Mouse (Mus musculus) fat pad, adult 2 months (tissue): ENCODE data around the gene Lcn8.
"Not testable (repeated sequence)": the region's sequence is repeated elsewhere in the genome, so short reads cannot be mapped to it uniquely, and the experiment has no call there.

Source experiments
- DNase-seq: peaks from one replicate; pipeline ENCODE4 v3.0.0-alpha.2; 2011; ENCODE audit warnings: low read depth, low spot score; ENCODE audit errors: extremely low read depth

Gene Lcn8

DNA sequence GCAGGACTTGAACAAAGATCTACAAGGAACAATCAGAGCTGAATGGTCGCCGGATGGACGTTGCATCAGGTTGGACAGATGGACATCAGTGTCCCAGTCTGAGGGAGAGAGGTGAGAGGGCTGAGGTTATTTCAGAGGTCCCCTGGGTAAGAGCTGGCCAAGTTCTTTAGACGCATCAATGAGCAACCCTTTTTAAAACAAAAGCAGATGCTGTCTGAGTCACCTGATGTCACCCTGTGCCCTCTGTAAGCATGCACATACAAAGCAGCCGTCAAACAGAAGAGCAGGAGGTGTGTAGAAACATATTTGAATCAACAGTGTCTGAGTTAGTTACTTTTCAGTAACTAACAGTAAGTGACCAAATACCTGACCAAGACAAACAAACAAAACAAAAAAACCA is 11.2 kb downstream of the Lcn8 start:
- no peak for DNase-seq

DNA sequence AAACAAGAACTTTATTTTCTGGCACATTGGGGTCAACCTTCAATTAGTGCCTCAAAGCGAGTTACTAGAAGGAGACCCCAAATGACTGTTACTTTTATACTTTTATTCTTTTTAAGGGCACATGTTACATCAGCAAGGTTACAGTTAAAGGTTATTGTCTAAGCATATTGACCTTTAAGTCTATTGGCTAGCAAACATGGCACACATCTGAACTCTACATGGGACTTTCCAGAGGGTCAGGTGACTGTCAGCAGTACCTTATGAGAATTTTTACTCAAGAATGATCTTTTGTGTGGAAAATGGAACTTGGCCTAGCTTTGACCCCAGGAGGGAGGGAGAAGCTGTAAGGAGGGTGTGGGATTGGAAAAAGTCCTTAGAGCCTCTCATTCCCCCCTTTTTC is 13.6 kb downstream of the Lcn8 start:
- no peak for DNase-seq

DNA sequence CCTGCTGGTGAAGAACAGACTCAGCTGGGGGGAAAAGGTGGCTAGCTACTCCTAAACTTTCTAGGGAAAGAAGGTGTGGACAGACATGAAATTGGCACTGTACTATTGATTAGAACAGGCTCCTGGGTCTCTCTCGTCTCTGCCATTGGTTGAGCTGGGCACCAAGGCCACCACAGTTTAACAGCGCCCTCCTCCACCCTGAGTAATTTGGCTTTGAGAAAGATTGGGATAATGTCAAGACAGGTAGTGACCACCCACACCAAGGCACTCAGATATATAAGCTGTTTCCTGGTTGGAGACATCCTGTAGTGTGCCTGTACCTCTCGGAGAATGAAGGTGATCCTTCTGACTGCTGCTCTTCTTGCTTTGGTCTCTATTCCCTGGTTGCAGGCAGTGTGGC is 23.6 kb downstream of the Lcn8 start, which contains the start of gene Lcn6:
TSS of gene Lcn6 (plus strand) at position 301 of the 400 bp plus-strand sequence.
- DNase-seq: no peak

DNA sequence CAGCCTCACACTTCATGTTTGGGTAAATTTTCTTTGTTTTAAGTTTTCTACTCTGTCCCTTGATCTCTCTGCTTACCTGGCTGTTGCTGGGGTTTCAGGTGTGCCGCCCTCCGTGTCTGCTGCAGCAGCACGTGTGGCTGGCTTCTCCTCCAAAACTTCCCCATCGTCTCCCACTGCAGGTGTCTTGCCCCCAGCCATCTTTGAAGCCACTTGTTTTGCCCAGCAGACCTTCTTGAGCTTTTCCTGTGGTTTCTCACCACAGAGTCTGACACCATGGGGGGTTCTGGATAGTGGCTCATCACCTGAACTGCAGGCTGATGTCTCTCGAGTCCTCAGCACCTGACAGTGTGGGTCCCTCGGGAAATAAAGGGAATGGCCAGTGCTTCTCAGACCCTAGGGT is 26.6 kb downstream of the Lcn8 start:
- no peak for DNase-seq

DNA sequence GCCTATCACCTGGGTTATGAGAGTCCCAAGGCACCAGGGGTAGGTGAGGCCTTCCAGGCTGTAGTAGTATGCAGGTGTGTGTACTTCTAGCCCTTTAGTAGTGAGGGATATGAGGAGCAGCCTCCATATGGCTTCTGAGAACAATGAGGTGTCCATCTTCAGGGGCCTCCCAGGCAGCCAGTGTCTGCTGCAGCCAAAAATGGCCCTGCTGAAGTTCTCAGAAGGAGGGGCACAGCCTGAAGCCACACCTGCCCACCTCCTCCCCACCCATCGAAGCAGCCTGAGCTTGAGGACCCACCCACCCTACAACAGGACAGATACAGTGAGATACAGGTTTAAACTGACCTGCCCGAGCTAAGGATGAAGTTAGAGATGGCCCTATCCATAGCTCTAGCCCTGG is 29.5 kb downstream of the Lcn8 start, which contains the start of gene Lcn10:
TSS of gene Lcn10 (plus strand) at position 301 of the 400 bp plus-strand sequence.
- no peak for DNase-seq

DNA sequence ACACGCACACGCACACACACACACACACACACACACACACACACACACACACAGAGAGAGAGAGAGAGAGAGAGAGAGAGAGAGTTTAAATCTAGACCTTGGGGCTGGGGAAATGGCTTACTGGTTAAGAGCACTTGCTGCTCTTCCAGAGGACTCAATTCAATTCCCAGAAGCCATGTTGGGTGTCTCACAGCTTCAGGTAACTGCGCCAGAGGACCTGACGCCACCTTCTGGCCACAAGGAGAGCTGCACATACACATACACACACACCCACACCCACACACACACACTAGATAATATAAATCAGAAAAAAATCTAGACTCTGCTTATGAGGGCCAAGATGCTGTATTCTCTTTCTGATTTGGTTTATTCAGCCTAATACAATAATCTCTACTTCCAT is 34.0 kb downstream of the Lcn8 start:
- no peak for DNase-seq

DNA sequence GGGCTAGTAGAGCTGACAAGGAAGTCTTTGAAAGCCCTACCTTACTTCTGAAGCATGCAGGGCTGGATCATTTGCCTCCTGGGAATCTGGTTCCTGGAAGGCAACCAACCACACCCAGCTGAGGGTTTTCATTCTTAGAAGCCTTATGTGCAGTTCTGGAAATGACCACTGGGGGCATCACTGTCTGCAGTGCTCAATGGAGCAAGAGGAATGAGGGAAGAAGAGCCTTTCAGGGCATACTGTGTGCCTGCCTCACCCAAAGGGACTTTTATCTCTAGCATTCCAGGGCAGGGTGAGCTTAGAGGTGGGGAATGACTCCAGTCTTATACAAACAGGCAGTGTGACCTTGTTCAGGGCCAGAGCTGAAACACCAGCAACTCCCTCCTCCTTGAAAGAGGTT is 41.7 kb downstream of the Lcn8 start:
- DNase-seq: no peak

DNA sequence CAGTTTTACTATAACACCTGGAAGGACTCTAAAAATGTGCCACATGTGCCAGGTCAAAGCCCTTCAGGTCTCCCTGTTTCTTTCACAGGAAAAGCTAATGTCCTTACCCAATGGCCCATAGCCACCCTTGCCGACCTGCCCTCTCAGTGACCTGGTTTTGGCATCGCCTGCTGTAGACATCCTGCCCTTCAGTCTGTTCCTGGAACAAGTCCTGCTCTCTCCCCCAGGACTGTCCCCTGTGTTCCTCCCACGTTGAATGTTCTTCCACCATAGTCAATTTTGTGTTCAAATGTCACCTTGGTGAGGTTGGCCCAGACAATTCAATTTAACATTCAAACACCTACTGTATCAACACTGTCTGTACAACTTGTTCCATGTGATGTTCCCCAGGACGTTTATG is 44.0 kb downstream of the Lcn8 start:
- DNase-seq: no peak

DNA sequence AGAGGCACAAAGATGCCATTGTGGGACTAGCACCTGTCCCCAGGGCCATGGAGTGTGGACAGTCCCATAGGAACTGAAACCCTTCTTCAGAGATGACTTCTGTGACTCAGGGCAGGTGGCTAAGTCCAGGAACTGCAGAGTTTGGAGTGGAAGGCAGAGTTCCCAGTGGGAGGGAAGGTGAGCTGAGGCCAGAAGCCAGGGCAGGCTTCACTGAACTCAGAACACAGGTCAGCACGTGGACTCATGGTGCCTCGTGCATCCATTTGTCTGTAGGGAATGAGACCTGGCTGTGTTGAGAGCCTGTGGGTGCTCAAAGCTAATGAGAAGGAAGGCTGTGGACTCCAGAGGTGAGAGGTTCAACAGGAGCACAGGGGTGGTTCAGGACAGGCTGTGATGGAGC is 45.8 kb downstream of the Lcn8 start:
- no peak for DNase-seq

DNA sequence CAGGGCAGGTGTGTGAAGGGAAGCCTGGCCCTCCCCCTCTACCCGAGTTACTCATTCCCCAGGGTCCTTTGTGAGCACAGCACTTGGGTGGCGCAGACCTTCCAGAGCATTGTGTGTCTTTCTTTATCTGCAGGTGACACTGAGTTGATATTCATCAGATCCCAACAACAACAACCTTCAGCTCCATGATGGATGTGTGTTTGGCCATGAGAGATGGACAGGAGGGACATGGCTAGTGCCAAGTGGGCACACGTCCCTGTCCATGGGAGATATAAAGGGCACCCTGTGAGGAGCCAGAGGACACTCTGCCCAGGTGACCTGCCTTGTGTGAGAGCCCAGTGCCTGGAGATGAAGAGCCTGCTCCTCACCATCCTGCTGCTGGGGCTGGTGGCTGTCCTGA is 46.8 kb downstream of the Lcn8 start, which contains the start of gene Obp2a:
TSS of gene Obp2a (plus strand) at position 301 of the 400 bp plus-strand sequence.
- not testable (repeated sequence) for DNase-seq

DNA sequence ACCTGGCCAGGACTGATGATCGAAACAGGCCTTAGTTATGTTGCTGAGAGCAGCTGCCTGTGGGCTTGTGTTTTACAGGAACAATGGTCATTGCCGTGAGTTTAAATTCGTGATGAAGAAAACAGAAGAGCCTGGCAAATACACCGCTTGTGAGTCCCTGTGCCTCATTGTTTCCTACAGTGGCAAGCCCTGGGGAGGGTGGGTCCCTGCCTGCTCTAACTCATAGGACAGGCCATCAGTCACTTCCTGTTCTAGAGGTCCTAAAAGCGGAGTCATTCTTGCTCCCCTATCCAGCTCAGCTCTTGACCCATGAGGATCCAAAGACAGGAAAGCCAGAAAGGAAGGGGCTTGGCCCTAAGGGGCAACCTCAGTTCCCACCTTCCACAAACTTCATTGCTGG is 48.1 kb downstream of the Lcn8 start:
- DNase-seq: no peak

DNA sequence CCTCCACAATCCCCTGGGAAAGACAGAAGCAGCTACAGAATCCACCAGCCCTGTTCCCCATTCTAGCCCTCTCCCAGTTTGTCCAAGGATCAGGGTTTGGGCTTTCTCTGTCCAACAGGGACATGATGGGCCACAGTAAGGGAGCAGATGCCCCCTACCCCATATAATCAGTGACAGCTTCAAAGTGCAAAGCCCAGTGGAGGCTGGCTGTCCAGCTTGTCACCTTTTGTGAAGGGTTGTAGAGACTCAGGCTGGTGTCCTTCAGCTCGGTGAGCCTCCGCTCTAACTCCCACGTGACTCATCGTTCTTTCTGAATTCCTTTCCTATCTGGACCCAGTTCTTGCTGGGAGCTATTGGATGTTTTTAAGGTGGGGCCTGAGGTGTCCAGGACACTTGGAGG is 50.8 kb downstream of the Lcn8 start:
- no peak for DNase-seq
